Mouse (Mus musculus) ES-Bruce4 (cell line): Measurements from ENCODE around the gene Olfr628.
"Not testable (repeated sequence)": the region's sequence is repeated elsewhere in the genome, so short reads cannot be mapped to it uniquely, and the experiment has no call there.

ENCODE experiments used
- CTCF ChIP-seq: IDR thresholded peaks from one replicate; pipeline ENCODE4 v1.8.1; 2011; ENCODE audit warnings: low read depth, low read length
- EP300 ChIP-seq: IDR thresholded peaks from 2 replicates; pipeline ENCODE4 v1.6.1; 2011; ENCODE audit warnings: low read depth, low read length; ENCODE audit not compliant: insufficient read depth
- POLR2A ChIP-seq: IDR thresholded peaks from one replicate; pipeline ENCODE4 v1.8.1; 2011; ENCODE audit warnings: low read length; ENCODE audit not compliant: insufficient read depth

DNA sequence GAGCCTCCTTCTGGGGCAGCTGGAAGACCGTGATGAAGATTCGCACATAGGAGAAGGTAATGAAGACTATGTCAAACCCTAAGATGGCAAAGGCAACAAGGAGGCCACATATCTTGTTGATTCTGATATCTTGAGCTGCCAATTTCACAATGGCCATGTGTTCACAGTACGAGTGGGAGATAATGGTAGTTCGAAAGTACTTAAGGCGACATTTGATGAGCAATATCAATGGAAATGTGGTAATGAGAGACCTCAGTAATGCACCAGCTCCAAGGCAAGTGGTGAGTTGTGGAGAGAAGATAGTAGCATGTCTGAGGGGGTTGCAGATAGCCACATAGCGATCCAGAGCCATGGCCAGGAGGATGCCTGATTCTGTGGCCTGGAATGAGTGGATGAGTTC, 37.5 kb downstream of the Olfr628 start:
- TF ChIP-seq CTCF, POLR2A, EP300: not testable (repeated sequence)
